Mouse (Mus musculus): ENCODE measurements at regions not wholly inside any gene's neighbourhood (a gene's known extent, or its start where the extent isn't known, plus 50 kb on each side); places are given as distances from the start of the nearest gene placed in this dataset.

GRCm38 (mm10) chr7:95598339-95598738 is 572.7 kb upstream of the Tenm4 start:
- H3K36me3 ChIP-seq (ENCODE audit: insufficient read depth, low read length), result no peaks in the 10 kb centered on the region
- H3K9me3 ChIP-seq (replicated peaks; ENCODE audit: low read length), result no peaks in the 10 kb centered on the region
- H3K27ac ChIP-seq, result no peak overlapping the region
- no peaks in the 10 kb centered on the region for H3K27me3 ChIP-seq (ENCODE audit: insufficient read depth, low read length)
- TF ChIP-seq CTCF (IDR thresholded peaks at IDR 0.05; ENCODE audit: low read depth), result no peak
- no peak overlapping the region for H3K4me3 ChIP-seq (replicated peaks; ENCODE audit: low read depth, low read length)
- 55% methylated on average over 2 of the region's 2 CpGs for WGBS
- H3K9ac ChIP-seq (ENCODE audit: low read depth, low read length), result no peak overlapping the region
- DNase-seq (ENCODE audit: low spot score), result peak; percentile 69
- H3K4me1 ChIP-seq (replicated peaks; ENCODE audit: insufficient read depth, low read length), result no peaks in the 10 kb centered on the region
- no peak overlapping the region for H3K4me2 ChIP-seq (ENCODE audit: low read length)
- ATAC-seq (replicated peaks; ENCODE audit: low FRiP score, low read depth), result no peak

GRCm38 (mm10) chr7:95613736-95614135 is 557.3 kb upstream of the Tenm4 start:
- Histone ChIP-seq H3K36me3 (ENCODE audit: insufficient read depth, low read length) (no peaks in the 10 kb centered on the region), H3K4me2 (ENCODE audit: low read length) (no peak overlapping the region), H3K27me3 (ENCODE audit: insufficient read depth, low read length) (no peaks in the 10 kb centered on the region), H3K9me3 (replicated peaks; ENCODE audit: low read length) (no peaks in the 10 kb centered on the region), H3K4me1 (replicated peaks; ENCODE audit: insufficient read depth, low read length) (no peaks in the 10 kb centered on the region), H3K4me3 (replicated peaks; ENCODE audit: low read depth, low read length) (no peak overlapping the region), H3K27ac (no peak overlapping the region), H3K9ac (ENCODE audit: low read depth, low read length) (no peak overlapping the region)
- no peak for DNase-seq (ENCODE audit: low spot score)
- no peak for TF ChIP-seq CTCF (IDR thresholded peaks at IDR 0.05; ENCODE audit: low read depth)
- 77% methylated on average over 2 of the region's 2 CpGs for WGBS
- ATAC-seq (replicated peaks; ENCODE audit: low FRiP score, low read depth), result no peak

GRCm38 (mm10) chr7:95617370-95617769 is 553.7 kb upstream of the Tenm4 start:
- H3K9ac ChIP-seq (ENCODE audit: low read depth, low read length), result no peak overlapping the region
- ATAC-seq (replicated peaks; ENCODE audit: low FRiP score, low read depth) (no peak), DNase-seq (ENCODE audit: low spot score) (no peak)
- H3K4me3 ChIP-seq (replicated peaks; ENCODE audit: low read depth, low read length), result no peak overlapping the region
- no peak overlapping the region for H3K4me2 ChIP-seq (ENCODE audit: low read length)
- H3K36me3 ChIP-seq (ENCODE audit: insufficient read depth, low read length), result no peaks in the 10 kb centered on the region
- 70% methylated on average over 2 of the region's 2 CpGs for WGBS
- H3K27ac ChIP-seq, result no peak overlapping the region
- H3K4me1 ChIP-seq (replicated peaks; ENCODE audit: insufficient read depth, low read length), result no peaks in the 10 kb centered on the region
- H3K27me3 ChIP-seq (ENCODE audit: insufficient read depth, low read length), result no peaks in the 10 kb centered on the region
- no peak for TF ChIP-seq CTCF (IDR thresholded peaks at IDR 0.05; ENCODE audit: low read depth)
- H3K9me3 ChIP-seq (replicated peaks; ENCODE audit: low read length), result no peaks in the 10 kb centered on the region

GRCm38 (mm10) chr7:95618170-95618569 is 552.9 kb upstream of the Tenm4 start:
- Histone ChIP-seq H3K27ac (no peak overlapping the region), H3K27me3 (ENCODE audit: insufficient read depth, low read length) (no peaks in the 10 kb centered on the region), H3K4me3 (replicated peaks; ENCODE audit: low read depth, low read length) (no peak overlapping the region), H3K9ac (ENCODE audit: low read depth, low read length) (no peak overlapping the region), H3K36me3 (ENCODE audit: insufficient read depth, low read length) (no peaks in the 10 kb centered on the region), H3K4me2 (ENCODE audit: low read length) (no peak overlapping the region), H3K4me1 (replicated peaks; ENCODE audit: insufficient read depth, low read length) (no peaks in the 10 kb centered on the region), H3K9me3 (replicated peaks; ENCODE audit: low read length) (no peaks in the 10 kb centered on the region)
- TF ChIP-seq CTCF (IDR thresholded peaks at IDR 0.05; ENCODE audit: low read depth), result no peak
- DNase-seq (ENCODE audit: low spot score), result no peak
- no peak for ATAC-seq (replicated peaks; ENCODE audit: low FRiP score, low read depth)

- no peak for ATAC-seq (replicated peaks; ENCODE audit: low FRiP score, low read depth)
- Histone ChIP-seq H3K27me3 (ENCODE audit: insufficient read depth, low read length) (no peaks in the 10 kb centered on the region), H3K36me3 (ENCODE audit: insufficient read depth, low read length) (no peaks in the 10 kb centered on the region), H3K9ac (ENCODE audit: low read depth, low read length) (no peak overlapping the region), H3K27ac (no peak overlapping the region), H3K4me1 (replicated peaks; ENCODE audit: insufficient read depth, low read length) (no peaks in the 10 kb centered on the region), H3K4me2 (ENCODE audit: low read length) (no peak overlapping the region), H3K4me3 (replicated peaks; ENCODE audit: low read depth, low read length) (no peak overlapping the region), H3K9me3 (replicated peaks; ENCODE audit: low read length) (no peaks in the 10 kb centered on the region)
- peak; percentile 16 for DNase-seq (ENCODE audit: low spot score)
- TF ChIP-seq CTCF (IDR thresholded peaks at IDR 0.05; ENCODE audit: low read depth), result no peak
Observed at GRCm38 (mm10) chr7:95620079-95620478, 551.0 kb upstream of the Tenm4 start.

GRCm38 (mm10) chr7:95640683-95641082 is 530.4 kb upstream of the Tenm4 start:
- TF ChIP-seq CTCF (IDR thresholded peaks at IDR 0.05; ENCODE audit: low read depth), result no peak
- Histone ChIP-seq H3K27me3 (ENCODE audit: insufficient read depth, low read length) (no peaks in the 10 kb centered on the region), H3K4me2 (ENCODE audit: low read length) (no peak overlapping the region), H3K36me3 (ENCODE audit: insufficient read depth, low read length) (no peaks in the 10 kb centered on the region), H3K9me3 (replicated peaks; ENCODE audit: low read length) (no peaks in the 10 kb centered on the region), H3K4me1 (replicated peaks; ENCODE audit: insufficient read depth, low read length) (no peaks in the 10 kb centered on the region), H3K9ac (ENCODE audit: low read depth, low read length) (no peak overlapping the region), H3K4me3 (replicated peaks; ENCODE audit: low read depth, low read length) (no peak overlapping the region), H3K27ac (no peak overlapping the region)
- WGBS, result 81% methylated on average over 5 of the region's 5 CpGs
- ATAC-seq (replicated peaks; ENCODE audit: low FRiP score, low read depth) (no peak), DNase-seq (ENCODE audit: low spot score) (no peak)

- Histone ChIP-seq H3K27ac (no peak overlapping the region), H3K4me2 (ENCODE audit: low read length) (no peak overlapping the region), H3K9ac (ENCODE audit: low read depth, low read length) (no peak overlapping the region), H3K4me1 (replicated peaks; ENCODE audit: insufficient read depth, low read length) (no peaks in the 10 kb centered on the region), H3K4me3 (replicated peaks; ENCODE audit: low read depth, low read length) (no peak overlapping the region), H3K36me3 (ENCODE audit: insufficient read depth, low read length) (no peaks in the 10 kb centered on the region), H3K9me3 (replicated peaks; ENCODE audit: low read length) (no peaks in the 10 kb centered on the region), H3K27me3 (ENCODE audit: insufficient read depth, low read length) (no peaks in the 10 kb centered on the region)
- 93% methylated on average over 1 of the region's 1 CpGs for WGBS
- no peak for TF ChIP-seq CTCF (IDR thresholded peaks at IDR 0.05; ENCODE audit: low read depth)
- ATAC-seq (replicated peaks; ENCODE audit: low FRiP score, low read depth), result no peak
- DNase-seq (ENCODE audit: low spot score), result no peak
Observed at GRCm38 (mm10) chr7:95674319-95674718, 496.7 kb upstream of the Tenm4 start.

All from kidney, postnatal 0 days (tissue).